Mouse (Mus musculus) hindbrain, embryonic 15.5 days (tissue): ENCODE measurements around the gene Trim12c. TPM values are rescaled to one million over a fixed set of nuclear protein-coding genes. Genes with fewer than 3 reads are reported as not detected.
A peak's percentile ranks its signal among the peaks of the same experiment; 100 is the strongest.
"Not testable (repeated sequence)": the region's sequence is repeated elsewhere in the genome, so short reads cannot be mapped to it uniquely, and the experiment has no call there.

ENCODE experiments used
- ATAC-seq: fragments of 200-750 bp; cut with Nextera tagmentation; 2 replicates; pipeline ENCODE4 v1.8.0; 2017; ENCODE audit warnings: low read depth, moderate number of reproducible peaks, moderate TSS enrichment; ENCODE audit not compliant: low FRiP score
- H3K27ac ChIP-seq: fragments of 300-500 bp; sonication (generic); replicated peaks from 2 replicates; pipeline ENCODE4 v1.5.1; 2015; ENCODE audit warnings: mild to moderate bottlenecking, inconsistent platforms
- H3K27me3 ChIP-seq: fragments of 300-500 bp; sonication (generic); 2 replicates; pipeline ENCODE4 v1.6.1; 2015; ENCODE audit warnings: control low read depth, inconsistent platforms
- H3K36me3 ChIP-seq: fragments of 300-500 bp; sonication (generic); 2 replicates; pipeline ENCODE4 v1.6.1; 2015; ENCODE audit warnings: control low read depth, inconsistent platforms
- H3K4me1 ChIP-seq: fragments of 300-500 bp; sonication (generic); replicated peaks from 2 replicates; pipeline ENCODE4 v1.6.1; 2015; ENCODE audit warnings: control low read depth, inconsistent platforms
- H3K4me2 ChIP-seq: fragments of 300-500 bp; sonication (generic); 2 replicates; pipeline ENCODE4 v1.6.1; 2015; ENCODE audit warnings: moderate library complexity, mild to moderate bottlenecking, inconsistent platforms
- H3K4me3 ChIP-seq: fragments of 300-500 bp; sonication (generic); 2 replicates; pipeline ENCODE4 v1.5.1; 2015; ENCODE audit warnings: mild to moderate bottlenecking, inconsistent platforms
- H3K9ac ChIP-seq: fragments of 300-500 bp; sonication (generic); 2 replicates; pipeline ENCODE4 v1.6.1; 2015; ENCODE audit warnings: inconsistent platforms
- H3K9me3 ChIP-seq: fragments of 300-500 bp; sonication (generic); 2 replicates; pipeline ENCODE4 v1.6.1; 2016; ENCODE audit warnings: control low read depth, inconsistent platforms
- WGBS: fragments of 180-500 bp; shearing (Covaris S2); methylation state at CpG from one replicate; pipeline ENCODE4 v1.1.7; 2015; 5-methylcytosine and 5-hydroxymethylcytosine counted together
- polyA plus RNA-seq: library from polyadenylated mRNA; unstranded; fragments of >200 nt; fragmentation: Nextera tagmentation; extraction: Ambion mirVana; gene quantifications from 2 replicates; pipeline ENCODE4 v1.2.1, GENCODE M21; 2015

The Trim12c gene
- 1.3 and 1.6 TPM in 2 replicates for polyA plus RNA-seq

- Histone ChIP-seq H3K36me3 (no peaks in the 10 kb centered on the region), H3K4me1 (no peaks in the 10 kb centered on the region), H3K9ac (no peak within 1 kb of the TSS), H3K27me3 (no peaks in the 10 kb centered on the region), H3K4me2 (peak within 1 kb of the TSS; percentile 44), H3K27ac (no peak within 1 kb of the TSS), H3K4me3 (peak within 1 kb of the TSS; percentile 28), H3K9me3 (no peaks in the 10 kb centered on the region)
- peak; percentile 93 for ATAC-seq
- WGBS, result 13% methylated on average over 14 of the region's 14 CpGs
These were observed at the start of gene Trim12c for GRCm38 (mm10) chr7:104352717-104353599. Gene Trim12c (minus strand): TSS chr7:104353362.

- H3K27ac ChIP-seq, result no peak overlapping the region
- H3K4me1 ChIP-seq, result no peaks in the 10 kb centered on the region
- no peaks in the 10 kb centered on the region for H3K9me3 ChIP-seq
- no peak for ATAC-seq
- H3K36me3 ChIP-seq, result no peaks in the 10 kb centered on the region
- H3K9ac ChIP-seq, result no peak overlapping the region
- no peaks in the 10 kb centered on the region for H3K27me3 ChIP-seq
- no peak overlapping the region for H3K4me2 ChIP-seq
- H3K4me3 ChIP-seq, result no peak overlapping the region
These were observed 48.0 kb upstream of the Trim12c start for GRCm38 (mm10) chr7:104401140-104401539.

- H3K9me3 ChIP-seq, result no peaks in the 10 kb centered on the region
- H3K27ac ChIP-seq, result no peak within 1 kb of the TSS
These were observed 47.5 kb upstream of the Trim12c start, which contains the start of gene Trim30c for GRCm38 (mm10) chr7:104400698-104401097. Gene Trim30c (minus strand): TSS chr7:104400837.

GRCm38 (mm10) chr7:104398492-104398891 lies 45.3 kb upstream of the Trim12c start:
- Histone ChIP-seq H3K9ac (no peak overlapping the region), H3K9me3 (no peaks in the 10 kb centered on the region), H3K4me1 (no peaks in the 10 kb centered on the region), H3K4me3 (no peak overlapping the region), H3K27me3 (no peaks in the 10 kb centered on the region), H3K36me3 (no peaks in the 10 kb centered on the region), H3K27ac (no peak overlapping the region), H3K4me2 (no peak overlapping the region)
- WGBS, result 72% methylated on average over 1 of the region's 1 CpGs
- ATAC-seq, result no peak

More at GRCm38 (mm10) chr7:104400698-104401097, 47.5 kb upstream of the Trim12c start, which contains the start of gene Trim30c:
- ATAC-seq, result no peak
- no peak within 1 kb of the TSS for H3K9ac ChIP-seq
- no peaks in the 10 kb centered on the region for H3K4me1 ChIP-seq
- H3K27me3 ChIP-seq, result no peaks in the 10 kb centered on the region
- H3K4me3 ChIP-seq, result no peak within 1 kb of the TSS
- H3K4me2 ChIP-seq, result no peak within 1 kb of the TSS
- H3K36me3 ChIP-seq, result no peaks in the 10 kb centered on the region
- 83% methylated on average over 1 of the region's 1 CpGs for WGBS

- Histone ChIP-seq H3K36me3 (no peaks in the 10 kb centered on the region), H3K9me3 (no peaks in the 10 kb centered on the region), H3K9ac (no peak within 1 kb of the TSS), H3K27ac (no peak within 1 kb of the TSS), H3K4me3 (no peak within 1 kb of the TSS), H3K4me2 (no peak within 1 kb of the TSS), H3K27me3 (no peaks in the 10 kb centered on the region), H3K4me1 (no peaks in the 10 kb centered on the region)
- ATAC-seq, result no peak
- WGBS, result 74% methylated on average over 1 of the region's 1 CpGs
These were observed 16.7 kb upstream of the Trim12c start, which contains the start of gene Trim30b for GRCm38 (mm10) chr7:104369736-104370414. Gene Trim30b (minus strand): TSS chr7:104369884.

GRCm38 (mm10) chr7:104366339-104366738 lies 13.2 kb upstream of the Trim12c start:
- no peaks in the 10 kb centered on the region for H3K27me3 ChIP-seq
- no peak overlapping the region for H3K4me3 ChIP-seq
- H3K4me2 ChIP-seq, result no peak overlapping the region
- no peak overlapping the region for H3K9ac ChIP-seq
- no peaks in the 10 kb centered on the region for H3K4me1 ChIP-seq
- H3K36me3 ChIP-seq, result no peaks in the 10 kb centered on the region
- H3K9me3 ChIP-seq, result no peaks in the 10 kb centered on the region
- no peak overlapping the region for H3K27ac ChIP-seq
- no peak for ATAC-seq

- no peak for ATAC-seq
- Histone ChIP-seq H3K4me2 (peak overlapping the region; percentile 44; the same call in 1 of the 2 replicates), H3K9me3 (no peaks in the 10 kb centered on the region), H3K27ac (no peak overlapping the region), H3K27me3 (no peaks in the 10 kb centered on the region), H3K9ac (no peak overlapping the region), H3K36me3 (no peaks in the 10 kb centered on the region), H3K4me1 (no peaks in the 10 kb centered on the region), H3K4me3 (no peak overlapping the region)
- WGBS, result 77% methylated on average over 2 of the region's 2 CpGs
These were observed 422 bp upstream of the Trim12c start for GRCm38 (mm10) chr7:104353600-104353967.

- H3K27ac ChIP-seq, H3K4me2 ChIP-seq, H3K4me1 ChIP-seq, H3K9me3 ChIP-seq, H3K36me3 ChIP-seq, H3K4me3 ChIP-seq, H3K9ac ChIP-seq, H3K27me3 ChIP-seq, ATAC-seq: not testable (repeated sequence)
- whole genome bisulfite sequencing, result 87% methylated on average over 4 of the region's 4 CpGs
These were observed 5.1 kb downstream of the Trim12c start for GRCm38 (mm10) chr7:104348043-104348442.

GRCm38 (mm10) chr7:104340744-104341143 lies 12.4 kb downstream of the Trim12c start:
- not testable (repeated sequence) for H3K9ac ChIP-seq, H3K27me3 ChIP-seq, H3K4me3 ChIP-seq, H3K9me3 ChIP-seq, H3K4me2 ChIP-seq, H3K27ac ChIP-seq, H3K36me3 ChIP-seq, H3K4me1 ChIP-seq, ATAC-seq
- WGBS, result 91% methylated on average over 4 of the region's 4 CpGs

GRCm38 (mm10) chr7:104335547-104335946 lies 17.6 kb downstream of the Trim12c start:
- not testable (repeated sequence) for H3K9ac ChIP-seq, H3K36me3 ChIP-seq, H3K9me3 ChIP-seq, H3K4me1 ChIP-seq, H3K4me2 ChIP-seq, H3K27me3 ChIP-seq, H3K27ac ChIP-seq, ATAC-seq, H3K4me3 ChIP-seq
- 95% methylated on average over 3 of the region's 3 CpGs for WGBS

GRCm38 (mm10) chr7:104329171-104329570 lies 24.0 kb downstream of the Trim12c start, which contains the start of gene Trim34b:
Gene Trim34b (plus strand): TSS chr7:104329471.
- not testable (repeated sequence) for H3K9ac ChIP-seq, H3K9me3 ChIP-seq, H3K36me3 ChIP-seq, H3K4me3 ChIP-seq, ATAC-seq, H3K4me1 ChIP-seq, H3K4me2 ChIP-seq, H3K27me3 ChIP-seq, H3K27ac ChIP-seq
- WGBS, result 85% methylated on average over 2 of the region's 2 CpGs

- no peak overlapping the region for H3K9ac ChIP-seq
- H3K27ac ChIP-seq, result no peak overlapping the region
- H3K36me3 ChIP-seq, result no peaks in the 10 kb centered on the region
- no peaks in the 10 kb centered on the region for H3K27me3 ChIP-seq
- no peak overlapping the region for H3K4me3 ChIP-seq
- H3K4me2 ChIP-seq, result no peak overlapping the region
- no peaks in the 10 kb centered on the region for H3K4me1 ChIP-seq
- no peak for ATAC-seq
- WGBS, result 79% methylated on average over 9 of the region's 9 CpGs
- H3K9me3 ChIP-seq, result no peaks in the 10 kb centered on the region
These were observed 31.1 kb downstream of the Trim12c start for GRCm38 (mm10) chr7:104322028-104322427.
